Mouse (Mus musculus): ENCODE measurements around the gene Ldah. TPM values are rescaled to one million over a fixed set of nuclear protein-coding genes. Genes with fewer than 3 reads are reported as not detected.

Ldah gene
- polyA plus RNA-seq, 1 experiment from 2014 or later = 65.5 TPM

DNA sequence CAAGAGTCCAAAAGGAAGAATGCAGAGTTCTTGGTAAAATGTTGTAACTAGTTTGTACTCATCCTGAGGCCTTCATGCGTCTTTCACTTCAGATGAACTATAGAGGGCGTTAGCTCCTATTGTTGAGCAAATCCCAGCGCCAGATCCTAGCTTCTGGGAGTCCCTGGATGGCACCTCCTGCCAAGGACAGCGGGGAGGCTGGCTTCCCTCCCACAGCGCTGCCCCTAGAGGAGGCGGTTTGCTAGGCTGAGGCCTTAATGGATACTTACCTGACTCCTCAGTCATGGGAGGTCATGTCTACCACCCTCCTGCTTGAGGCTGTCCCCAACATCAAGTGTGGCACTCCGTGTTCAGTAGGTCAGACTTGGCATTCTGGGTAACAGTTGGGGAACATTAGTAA lies 121.3 kb downstream of the Ldah start:
- Histone ChIP-seq H3K36me3 (ENCODE audit: control insufficient read depth, insufficient read depth, low read length) (peaks cover 3% of the 10 kb centered on the region; the same call in 1 of the 2 replicates), H3K4me1 (ENCODE audit: control insufficient read depth, insufficient read depth, low read length) (peaks cover 11% of the 10 kb centered on the region), H3K4me2 (no peak overlapping the region), H3K9ac (ENCODE audit: low read length) (no peak overlapping the region), H3K9me3 (ENCODE audit: control insufficient read depth, low read length) (no peaks in the 10 kb centered on the region), H3K4me3 (ENCODE audit: low read depth, low read length) (no peak overlapping the region), H3K27me3 (ENCODE audit: control insufficient read depth, insufficient read depth, low read length) (no peaks in the 10 kb centered on the region), H3K27ac (ENCODE audit: low read depth, low read length) (no peak overlapping the region)
- DNase-seq (ENCODE audit: low spot score, missing footprints) (no peak), ATAC-seq (ENCODE audit: low FRiP score) (no peak)
- 93% methylated on average over 7 of the region's 7 CpGs for WGBS

GRCm38 (mm10) chr12:8331489-8332173 lies 123.7 kb downstream of the Ldah start:
- WGBS = 75% methylated on average over 14 of the region's 14 CpGs
- no peaks in the 10 kb centered on the region for H3K27me3 ChIP-seq (ENCODE audit: control insufficient read depth, insufficient read depth, low read length)
- H3K4me2 ChIP-seq = no peak overlapping the region
- no peak overlapping the region for H3K27ac ChIP-seq (ENCODE audit: low read depth, low read length)
- peaks cover 11% of the 10 kb centered on the region for H3K4me1 ChIP-seq (ENCODE audit: control insufficient read depth, insufficient read depth, low read length)
- peaks cover 3% of the 10 kb centered on the region; the same call in 1 of the 2 replicates for H3K36me3 ChIP-seq (ENCODE audit: control insufficient read depth, insufficient read depth, low read length)
- no peaks in the 10 kb centered on the region for H3K9me3 ChIP-seq (ENCODE audit: control insufficient read depth, low read length)
- no peak overlapping the region; the same call in 1 of the 2 replicates for H3K9ac ChIP-seq (ENCODE audit: low read length)
- H3K4me3 ChIP-seq (ENCODE audit: low read depth, low read length) = no peak overlapping the region
- ATAC-seq (ENCODE audit: low FRiP score) (no peak), DNase-seq (ENCODE audit: low spot score, missing footprints) (no peak)

GRCm38 (mm10) chr12:8332174-8332542 lies 124.3 kb downstream of the Ldah start:
- Histone ChIP-seq H3K4me1 (ENCODE audit: control insufficient read depth, insufficient read depth, low read length) (peaks cover 9% of the 10 kb centered on the region), H3K4me2 (no peak overlapping the region), H3K27me3 (ENCODE audit: control insufficient read depth, insufficient read depth, low read length) (no peaks in the 10 kb centered on the region), H3K4me3 (ENCODE audit: low read depth, low read length) (no peak overlapping the region), H3K9ac (ENCODE audit: low read length) (peak overlapping the region; percentile 36; the same call in 1 of the 2 replicates), H3K27ac (ENCODE audit: low read depth, low read length) (no peak overlapping the region), H3K36me3 (ENCODE audit: control insufficient read depth, insufficient read depth, low read length) (peaks cover 3% of the 10 kb centered on the region; the same call in 1 of the 2 replicates), H3K9me3 (ENCODE audit: control insufficient read depth, low read length) (no peaks in the 10 kb centered on the region)
- DNase-seq (ENCODE audit: low spot score, missing footprints) (no peak), ATAC-seq (ENCODE audit: low FRiP score) (0 out of 2 replicates have a peak, but pooled peaks have one; percentile 10)
- 61% methylated on average over 5 of the region's 5 CpGs for WGBS

GRCm38 (mm10) chr12:8333617-8334016 lies 125.7 kb downstream of the Ldah start:
- no peak for ATAC-seq (ENCODE audit: low FRiP score)
- H3K27me3 ChIP-seq (ENCODE audit: control insufficient read depth, insufficient read depth, low read length) = no peaks in the 10 kb centered on the region
- DNase-seq (ENCODE audit: low spot score, missing footprints) = no peak
- 91% methylated on average over 8 of the region's 8 CpGs for WGBS
- peaks cover 3% of the 10 kb centered on the region; the same call in 1 of the 2 replicates for H3K36me3 ChIP-seq (ENCODE audit: control insufficient read depth, insufficient read depth, low read length)
- H3K9me3 ChIP-seq (ENCODE audit: control insufficient read depth, low read length) = no peaks in the 10 kb centered on the region
- H3K4me3 ChIP-seq (ENCODE audit: low read depth, low read length) = no peak overlapping the region
- no peak overlapping the region for H3K9ac ChIP-seq (ENCODE audit: low read length)
- no peak overlapping the region for H3K27ac ChIP-seq (ENCODE audit: low read depth, low read length)
- H3K4me2 ChIP-seq = no peak overlapping the region
- H3K4me1 ChIP-seq (ENCODE audit: control insufficient read depth, insufficient read depth, low read length) = peaks cover 6% of the 10 kb centered on the region

- Histone ChIP-seq H3K9ac (ENCODE audit: low read length) (no peak overlapping the region), H3K4me2 (no peak overlapping the region), H3K4me3 (ENCODE audit: low read depth, low read length) (no peak overlapping the region), H3K36me3 (ENCODE audit: control insufficient read depth, insufficient read depth, low read length) (peaks cover 3% of the 10 kb centered on the region; the same call in 1 of the 2 replicates), H3K27me3 (ENCODE audit: control insufficient read depth, insufficient read depth, low read length) (no peaks in the 10 kb centered on the region), H3K27ac (ENCODE audit: low read depth, low read length) (no peak overlapping the region), H3K9me3 (ENCODE audit: control insufficient read depth, low read length) (no peaks in the 10 kb centered on the region), H3K4me1 (ENCODE audit: control insufficient read depth, insufficient read depth, low read length) (peaks cover 11% of the 10 kb centered on the region)
- no peak for ATAC-seq (ENCODE audit: low FRiP score)
- DNase-seq (ENCODE audit: low spot score, missing footprints) = no peak
- WGBS = 94% methylated on average over 4 of the region's 4 CpGs
Observed at GRCm38 (mm10) chr12:8334261-8334660, 126.4 kb downstream of the Ldah start.

Other genes with a start within 250 kb of the Ldah start
- 0.04 and 0.07 TPM in 2 replicates for gene Apob, start 230.5 kb upstream of the Ldah start, polyA plus RNA-seq (2014; fragmentation: Nextera tagmentation; extraction: Ambion mirVana)
- 0.26 and 0.64 TPM in 2 replicates for gene Gdf7, start 93.8 kb downstream of the Ldah start, polyA plus RNA-seq (2014; fragmentation: Nextera tagmentation; extraction: Ambion mirVana)
- 7.2 and 7.4 TPM in 2 replicates for gene Hs1bp3, start 105.3 kb downstream of the Ldah start, polyA plus RNA-seq (2014; fragmentation: Nextera tagmentation; extraction: Ambion mirVana)

Measured in midbrain, embryonic 11.5 days (tissue).